Mouse (Mus musculus) embryonic facial prominence, embryonic 15.5 days (tissue): Measurements from ENCODE around the gene Eipr1. TPM values are rescaled to one million over a fixed set of nuclear protein-coding genes. Genes with fewer than 3 reads are reported as not detected.

ENCODE experiments used
- ATAC-seq: fragments of 200-750 bp; cut with Nextera tagmentation; 2 replicates; pipeline ENCODE4 v1.8.0; 2017; ENCODE audit warnings: low read depth, moderate TSS enrichment; ENCODE audit not compliant: insufficient number of reproducible peaks, low FRiP score, low TSS enrichment
- H3K27ac ChIP-seq: fragments of 300-500 bp; sonication (generic); replicated peaks from 2 replicates; pipeline ENCODE4 v1.5.1; 2015; ENCODE audit warnings: mild to moderate bottlenecking, inconsistent platforms
- H3K27me3 ChIP-seq: fragments of 300-500 bp; sonication (generic); 2 replicates; pipeline ENCODE4 v1.6.1; 2015; ENCODE audit warnings: inconsistent platforms
- H3K36me3 ChIP-seq: fragments of 300-500 bp; sonication (generic); 2 replicates; pipeline ENCODE4 v1.6.1; 2015; ENCODE audit warnings: mild to moderate bottlenecking, inconsistent platforms
- H3K4me1 ChIP-seq: fragments of 300-500 bp; sonication (generic); 2 replicates; pipeline ENCODE4 v1.6.1; 2015; ENCODE audit warnings: inconsistent platforms
- H3K4me2 ChIP-seq: fragments of 300-500 bp; sonication (generic); replicated peaks from 2 replicates; pipeline ENCODE4 v1.6.1; 2015; ENCODE audit warnings: mild to moderate bottlenecking, inconsistent platforms
- H3K4me3 ChIP-seq: fragments of 300-500 bp; sonication (generic); replicated peaks from 2 replicates; pipeline ENCODE4 v1.5.1; 2015; ENCODE audit warnings: mild to moderate bottlenecking, inconsistent platforms
- H3K9ac ChIP-seq: fragments of 300-500 bp; sonication (generic); 2 replicates; pipeline ENCODE4 v1.6.1; 2015; ENCODE audit warnings: inconsistent platforms
- H3K9me3 ChIP-seq: fragments of 300-500 bp; sonication (generic); replicated peaks from 2 replicates; pipeline ENCODE4 v1.6.1; 2016; ENCODE audit warnings: inconsistent platforms
- WGBS: fragments of 180-500 bp; shearing (Covaris S2); methylation state at CpG from one replicate; pipeline ENCODE4 v1.1.7; 2015; 5-methylcytosine and 5-hydroxymethylcytosine counted together
- polyA plus RNA-seq: library from polyadenylated mRNA; unstranded; fragments of >200 nt; fragmentation: Nextera tagmentation; extraction: Ambion mirVana; gene quantifications from 2 replicates; pipeline ENCODE4 v1.2.1, GENCODE M21; 2015

Eipr1 gene
- polyA plus RNA-seq, 1 experiment from 2014 or later, result 31.5 TPM

- H3K9me3 ChIP-seq, result no peaks in the 10 kb centered on the region
- no peak for ATAC-seq
- H3K4me3 ChIP-seq, result no peak overlapping the region
- no peak overlapping the region for H3K9ac ChIP-seq
- no peak overlapping the region for H3K27ac ChIP-seq
- no peaks in the 10 kb centered on the region for H3K27me3 ChIP-seq
- H3K4me2 ChIP-seq, result no peak overlapping the region
- H3K36me3 ChIP-seq, result no peaks in the 10 kb centered on the region
- WGBS, result 93% methylated on average over 6 of the region's 6 CpGs
- H3K4me1 ChIP-seq, result no peaks in the 10 kb centered on the region
Observed at GRCm38 (mm10) chr12:28898307-28898706, 146.7 kb downstream of the Eipr1 start.

- WGBS, result 55% methylated on average over 4 of the region's 4 CpGs
- no peak overlapping the region for H3K4me2 ChIP-seq
- ATAC-seq, result no peak
- H3K9ac ChIP-seq, result no peak overlapping the region
- no peaks in the 10 kb centered on the region for H3K36me3 ChIP-seq
- H3K4me3 ChIP-seq, result no peak overlapping the region
- H3K27me3 ChIP-seq, result no peaks in the 10 kb centered on the region
- no peaks in the 10 kb centered on the region for H3K4me1 ChIP-seq
- H3K9me3 ChIP-seq, result no peaks in the 10 kb centered on the region
- H3K27ac ChIP-seq, result no peak overlapping the region
Observed at GRCm38 (mm10) chr12:28899696-28900095, 148.1 kb downstream of the Eipr1 start.

GRCm38 (mm10) chr12:28900341-28900740, 148.7 kb downstream of the Eipr1 start:
- H3K27me3 ChIP-seq, result no peaks in the 10 kb centered on the region
- H3K4me2 ChIP-seq, result no peak overlapping the region
- H3K36me3 ChIP-seq, result no peaks in the 10 kb centered on the region
- H3K27ac ChIP-seq, result no peak overlapping the region
- H3K9ac ChIP-seq, result no peak overlapping the region
- H3K9me3 ChIP-seq, result no peaks in the 10 kb centered on the region
- H3K4me3 ChIP-seq, result no peak overlapping the region
- no peaks in the 10 kb centered on the region for H3K4me1 ChIP-seq
- ATAC-seq, result no peak
- 82% methylated on average over 4 of the region's 4 CpGs for WGBS

GRCm38 (mm10) chr12:28902132-28902531, 150.5 kb downstream of the Eipr1 start:
- H3K9me3 ChIP-seq, result no peaks in the 10 kb centered on the region
- H3K4me1 ChIP-seq, result peaks cover 5% of the 10 kb centered on the region
- no peak overlapping the region for H3K4me3 ChIP-seq
- no peak overlapping the region for H3K27ac ChIP-seq
- H3K4me2 ChIP-seq, result no peak overlapping the region
- WGBS, result 83% methylated on average over 3 of the region's 3 CpGs
- no peak for ATAC-seq
- H3K36me3 ChIP-seq, result no peaks in the 10 kb centered on the region
- H3K27me3 ChIP-seq, result no peaks in the 10 kb centered on the region
- H3K9ac ChIP-seq, result no peak overlapping the region

GRCm38 (mm10) chr12:28903082-28903481, 151.5 kb downstream of the Eipr1 start:
- 87% methylated on average over 4 of the region's 4 CpGs for WGBS
- H3K27ac ChIP-seq, result no peak overlapping the region
- no peaks in the 10 kb centered on the region for H3K9me3 ChIP-seq
- no peak overlapping the region for H3K9ac ChIP-seq
- ATAC-seq, result no peak
- H3K4me2 ChIP-seq, result no peak overlapping the region
- H3K36me3 ChIP-seq, result no peaks in the 10 kb centered on the region
- H3K4me3 ChIP-seq, result no peak overlapping the region
- H3K4me1 ChIP-seq, result peaks cover 14% of the 10 kb centered on the region
- H3K27me3 ChIP-seq, result no peaks in the 10 kb centered on the region

GRCm38 (mm10) chr12:28905486-28905885, 153.9 kb downstream of the Eipr1 start:
- 92% methylated on average over 6 of the region's 6 CpGs for WGBS
- Histone ChIP-seq H3K4me2 (no peak overlapping the region), H3K4me3 (no peak overlapping the region), H3K9ac (no peak overlapping the region), H3K27ac (no peak overlapping the region), H3K27me3 (no peaks in the 10 kb centered on the region), H3K9me3 (no peaks in the 10 kb centered on the region), H3K36me3 (no peaks in the 10 kb centered on the region), H3K4me1 (peaks cover 15% of the 10 kb centered on the region)
- ATAC-seq, result no peak

- no peak overlapping the region for H3K4me3 ChIP-seq
- no peaks in the 10 kb centered on the region for H3K9me3 ChIP-seq
- peaks cover 15% of the 10 kb centered on the region for H3K4me1 ChIP-seq
- H3K27ac ChIP-seq, result no peak overlapping the region
- WGBS, result 92% methylated on average over 1 of the region's 1 CpGs
- H3K36me3 ChIP-seq, result no peaks in the 10 kb centered on the region
- no peak for ATAC-seq
- H3K27me3 ChIP-seq, result no peaks in the 10 kb centered on the region
- no peak overlapping the region for H3K4me2 ChIP-seq
- H3K9ac ChIP-seq, result no peak overlapping the region
Observed at GRCm38 (mm10) chr12:28906016-28906415, 154.4 kb downstream of the Eipr1 start.

GRCm38 (mm10) chr12:28906809-28907297, 155.2 kb downstream of the Eipr1 start:
- H3K27ac ChIP-seq, result no peak overlapping the region
- no peaks in the 10 kb centered on the region for H3K36me3 ChIP-seq
- 12% methylated on average over 7 of the region's 7 CpGs for WGBS
- H3K4me2 ChIP-seq, result 0 out of 2 replicates have a peak overlapping the region, but pooled peaks have one; percentile 6
- no peaks in the 10 kb centered on the region for H3K27me3 ChIP-seq
- H3K4me3 ChIP-seq, result no peak overlapping the region
- no peak for ATAC-seq
- peaks cover 15% of the 10 kb centered on the region for H3K4me1 ChIP-seq
- H3K9me3 ChIP-seq, result no peaks in the 10 kb centered on the region
- H3K9ac ChIP-seq, result no peak overlapping the region

GRCm38 (mm10) chr12:28907814-28908213, 156.2 kb downstream of the Eipr1 start:
- H3K9ac ChIP-seq, result no peak overlapping the region
- H3K9me3 ChIP-seq, result no peaks in the 10 kb centered on the region
- WGBS, result 27% methylated on average over 9 of the region's 9 CpGs
- H3K4me3 ChIP-seq, result no peak overlapping the region
- peaks cover 15% of the 10 kb centered on the region for H3K4me1 ChIP-seq
- no peak for ATAC-seq
- no peaks in the 10 kb centered on the region for H3K27me3 ChIP-seq
- H3K4me2 ChIP-seq, result no peak overlapping the region
- H3K27ac ChIP-seq, result no peak overlapping the region
- no peaks in the 10 kb centered on the region for H3K36me3 ChIP-seq

- peaks cover 15% of the 10 kb centered on the region for H3K4me1 ChIP-seq
- no peak overlapping the region for H3K4me3 ChIP-seq
- no peak overlapping the region for H3K27ac ChIP-seq
- H3K4me2 ChIP-seq, result no peak overlapping the region
- 77% methylated on average over 5 of the region's 5 CpGs for WGBS
- H3K27me3 ChIP-seq, result no peaks in the 10 kb centered on the region
- no peaks in the 10 kb centered on the region for H3K36me3 ChIP-seq
- no peak overlapping the region for H3K9ac ChIP-seq
- H3K9me3 ChIP-seq, result no peaks in the 10 kb centered on the region
- ATAC-seq, result no peak
Observed at GRCm38 (mm10) chr12:28909851-28910250, 158.2 kb downstream of the Eipr1 start.

GRCm38 (mm10) chr12:28910568-28910967, 159.0 kb downstream of the Eipr1 start:
- no peak overlapping the region for H3K4me3 ChIP-seq
- no peaks in the 10 kb centered on the region for H3K9me3 ChIP-seq
- H3K27ac ChIP-seq, result no peak overlapping the region
- H3K4me2 ChIP-seq, result no peak overlapping the region
- no peaks in the 10 kb centered on the region for H3K36me3 ChIP-seq
- ATAC-seq, result no peak
- no peak overlapping the region for H3K9ac ChIP-seq
- H3K4me1 ChIP-seq, result peaks cover 15% of the 10 kb centered on the region
- no peaks in the 10 kb centered on the region for H3K27me3 ChIP-seq
- WGBS, result 43% methylated on average over 8 of the region's 8 CpGs

- Histone ChIP-seq H3K4me1 (peaks cover 8% of the 10 kb centered on the region), H3K9me3 (no peaks in the 10 kb centered on the region), H3K36me3 (no peaks in the 10 kb centered on the region), H3K4me3 (no peak overlapping the region), H3K27me3 (no peaks in the 10 kb centered on the region), H3K4me2 (no peak overlapping the region), H3K27ac (no peak overlapping the region), H3K9ac (no peak overlapping the region)
- 0 out of 2 replicates have a peak, but pooled peaks have one; percentile 39 for ATAC-seq
- 67% methylated on average over 18 of the region's 18 CpGs for WGBS
Observed at GRCm38 (mm10) chr12:28912351-28912936, 160.8 kb downstream of the Eipr1 start.
